Mouse (Mus musculus): ENCODE measurements around the gene Zdhhc3.

Zdhhc3 gene

DNA sequence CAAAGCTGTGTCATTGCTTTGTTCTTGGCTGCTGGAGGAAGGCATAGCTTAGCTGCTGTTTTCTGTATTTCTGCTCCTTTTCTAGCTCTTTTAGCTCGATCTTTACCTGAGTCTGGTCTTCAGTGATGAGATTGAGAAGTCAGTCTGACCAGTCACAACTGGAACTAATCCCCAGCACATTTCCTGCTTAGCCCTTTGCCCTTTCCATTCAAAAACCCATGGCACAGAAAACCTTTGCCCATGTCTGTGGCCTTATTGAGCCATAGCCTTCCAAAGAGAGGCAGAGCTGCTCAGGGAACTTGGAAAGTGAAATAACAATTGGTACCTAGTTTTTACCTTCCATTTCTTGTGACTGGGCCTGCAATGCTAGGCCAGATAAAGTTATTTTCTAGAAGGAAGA, 2.6 kb upstream of the Zdhhc3 start:
- no peak for DNase-seq (ENCODE audit: low spot score)

DNA sequence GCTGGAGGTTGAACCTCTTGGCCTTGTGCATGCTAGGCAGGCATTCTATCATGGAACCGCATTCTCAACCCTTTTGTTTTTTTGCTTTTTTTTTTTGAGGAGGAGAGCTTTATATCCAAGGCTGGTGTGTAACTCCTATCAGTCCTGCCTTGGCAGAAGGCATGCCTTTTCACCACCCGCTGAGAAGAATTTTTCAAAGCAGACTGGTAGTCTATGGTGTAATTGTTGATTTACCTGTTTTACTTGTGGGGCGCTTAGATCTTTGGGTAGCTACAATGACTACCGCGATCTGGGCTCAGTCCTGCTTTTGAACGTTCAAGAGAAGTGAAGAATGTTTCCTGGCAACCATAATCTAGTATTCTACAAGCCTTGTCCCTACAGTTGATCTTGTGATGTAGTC, 926 bp upstream of the Zdhhc3 start:
- no peak for DNase-seq (ENCODE audit: low spot score)

DNA sequence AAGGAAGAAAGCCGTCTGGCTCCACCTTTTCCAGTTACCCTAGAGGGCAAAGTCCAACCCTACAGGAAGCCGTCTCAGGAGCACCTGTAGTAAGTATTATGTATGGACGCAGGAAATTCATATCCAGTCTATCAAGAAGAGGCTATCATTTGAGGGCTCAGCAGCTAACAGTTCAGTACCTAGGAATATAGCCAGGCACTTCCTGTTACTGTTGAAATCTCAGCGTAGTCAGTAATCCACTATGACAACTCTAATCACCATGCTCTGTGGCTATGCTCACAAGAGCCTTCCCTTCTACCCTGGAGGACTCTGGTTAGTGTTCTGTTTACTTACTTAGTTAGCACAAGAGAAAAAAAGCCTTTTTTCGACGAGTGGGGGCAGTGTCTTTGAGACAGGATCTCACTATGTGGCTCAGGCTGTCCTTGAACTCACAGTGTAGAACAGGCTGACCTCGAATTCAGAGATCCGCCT, 1.2 kb downstream of the Zdhhc3 start:
- no peak for DNase-seq (ENCODE audit: low spot score)

DNA sequence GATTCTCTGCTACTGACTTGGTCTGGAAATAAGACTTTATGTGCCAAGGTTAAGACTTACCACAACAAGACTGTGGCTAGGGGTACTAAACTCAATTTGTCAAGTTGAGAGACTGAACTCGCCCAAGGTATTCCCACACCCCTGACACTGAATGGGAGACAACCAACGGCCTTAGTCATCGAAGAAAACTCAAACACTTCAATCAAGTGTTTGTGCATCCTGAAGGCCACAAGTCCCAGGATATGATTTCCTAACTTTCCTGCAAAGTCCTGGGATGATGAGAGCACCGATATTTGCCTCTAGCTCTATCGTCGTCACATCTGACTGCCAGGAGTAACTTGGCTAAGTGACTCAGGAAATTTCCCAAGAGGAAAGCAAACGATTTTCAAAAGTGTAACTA, 3.8 kb downstream of the Zdhhc3 start:
- DNase-seq (ENCODE audit: low spot score), result no peak

DNA sequence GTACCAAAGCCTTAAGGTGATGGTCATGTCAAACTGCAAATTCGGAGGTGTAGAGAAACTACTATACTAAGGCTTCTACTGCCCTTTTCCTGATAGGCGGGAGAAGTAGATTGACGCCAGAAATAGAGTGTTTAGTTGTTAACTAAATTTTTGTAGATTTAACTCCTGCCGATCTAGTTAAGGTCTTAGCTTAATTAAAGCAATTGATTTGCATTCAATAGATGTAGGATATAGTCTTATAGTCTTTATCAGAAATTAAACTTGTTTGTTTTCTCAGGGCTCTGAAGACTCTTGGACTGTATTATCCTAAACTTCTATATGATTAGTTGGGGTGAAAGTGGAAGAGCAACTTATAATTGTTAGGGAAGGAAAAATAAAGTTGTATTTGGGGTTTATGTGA, 5.8 kb downstream of the Zdhhc3 start:
- DNase-seq (ENCODE audit: low spot score), result no peak

DNA sequence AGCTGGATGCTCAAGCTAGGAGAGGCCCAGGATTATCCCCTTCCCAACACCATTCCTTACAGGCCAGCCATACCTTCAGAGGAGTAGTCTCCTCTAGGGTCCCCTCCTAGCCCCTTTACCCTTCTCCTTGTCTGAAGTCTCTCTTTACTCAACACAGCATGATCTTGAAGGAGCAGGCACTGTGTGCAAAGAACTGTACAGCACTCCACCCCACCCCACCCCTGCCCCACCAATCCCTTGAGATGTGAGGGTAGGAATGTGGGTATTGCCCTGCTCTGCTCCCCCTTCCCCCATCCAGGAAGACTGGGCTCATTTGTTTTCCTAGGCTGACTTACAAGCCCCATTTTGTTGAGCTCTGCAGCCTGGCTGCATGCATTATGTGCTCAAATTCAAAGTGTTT, 8.6 kb downstream of the Zdhhc3 start:
- DNase-seq (ENCODE audit: low spot score), result no peak

DNA sequence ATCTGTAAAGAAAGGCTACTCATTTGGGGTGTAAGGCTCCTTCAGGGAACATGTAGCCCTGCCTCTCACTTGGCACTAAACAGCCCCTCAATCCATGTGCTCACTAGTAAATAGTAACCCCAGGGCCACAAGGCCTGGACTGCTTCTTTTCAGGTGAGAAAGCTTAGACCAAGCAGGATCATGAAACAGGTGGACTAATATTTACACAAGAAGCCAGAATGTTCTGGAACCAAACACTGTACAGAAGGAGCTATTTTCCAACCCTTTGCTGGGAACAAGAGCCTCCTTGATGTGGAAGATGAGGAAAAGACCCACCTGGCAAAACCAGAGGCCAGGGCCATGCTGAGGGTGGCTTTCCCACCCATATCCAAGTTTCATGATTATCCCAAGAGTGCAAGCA, 9.6 kb downstream of the Zdhhc3 start:
- DNase-seq (ENCODE audit: low spot score), result no peak

DNA sequence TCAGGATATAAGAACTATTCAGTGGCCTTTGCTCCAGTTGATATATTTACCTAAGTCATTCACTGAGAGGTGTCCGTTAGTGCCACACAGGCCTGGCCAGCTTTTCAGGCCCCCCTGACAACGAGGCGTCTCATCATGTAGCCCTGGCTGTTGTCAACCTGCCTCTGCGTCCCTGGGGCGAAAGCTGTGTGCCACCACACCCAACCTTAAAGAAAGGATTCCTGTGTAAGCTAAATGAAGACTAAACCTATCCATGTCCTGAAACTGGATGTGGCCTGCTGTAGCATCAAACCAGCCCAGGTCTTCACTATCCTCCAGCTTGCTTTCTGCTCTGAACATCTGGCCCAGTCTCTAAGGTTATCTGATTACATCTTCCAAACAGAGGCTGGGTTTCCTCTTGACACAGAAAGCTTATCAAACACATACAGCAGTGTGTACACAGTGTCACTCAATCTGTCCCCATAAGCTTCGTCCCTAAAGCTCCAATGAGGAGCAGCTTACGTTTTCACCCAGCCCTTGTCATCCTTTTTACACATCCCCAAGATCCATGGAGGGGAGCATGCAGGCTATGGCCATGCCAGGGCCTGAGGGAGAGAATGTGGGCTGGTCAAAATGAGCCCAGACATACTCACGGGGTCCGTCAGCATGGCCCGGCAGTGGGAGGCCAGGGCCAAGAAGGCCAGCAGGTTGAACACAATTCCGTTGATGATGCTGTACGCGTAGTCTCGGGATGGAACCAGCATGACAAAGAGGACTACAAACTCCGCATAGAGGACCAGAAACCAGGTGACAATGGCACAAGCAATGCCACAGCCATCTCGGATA, 13.2 kb downstream of the Zdhhc3 start:
- no peak for DNase-seq (ENCODE audit: low spot score)

DNA sequence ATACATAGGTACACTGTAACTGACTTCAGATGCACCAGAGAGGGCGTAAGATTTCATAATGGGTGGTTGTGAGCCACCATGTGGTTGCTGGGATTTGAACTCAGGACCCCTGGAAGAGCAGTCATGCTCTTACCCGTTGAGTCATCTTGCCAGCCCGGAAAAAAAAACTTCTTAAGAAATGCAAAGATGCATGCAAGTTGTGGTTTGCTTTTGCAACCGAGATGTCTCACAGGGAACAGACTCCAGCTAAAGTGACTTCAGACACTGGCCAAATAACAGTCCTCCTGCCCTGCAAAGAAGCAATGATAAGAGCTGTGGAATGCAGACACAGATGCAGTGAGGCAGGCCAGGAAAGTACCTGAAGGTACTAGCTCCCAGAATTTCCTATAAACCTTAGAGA, 22.2 kb downstream of the Zdhhc3 start:
- DNase-seq (ENCODE audit: low spot score), result no peak

DNA sequence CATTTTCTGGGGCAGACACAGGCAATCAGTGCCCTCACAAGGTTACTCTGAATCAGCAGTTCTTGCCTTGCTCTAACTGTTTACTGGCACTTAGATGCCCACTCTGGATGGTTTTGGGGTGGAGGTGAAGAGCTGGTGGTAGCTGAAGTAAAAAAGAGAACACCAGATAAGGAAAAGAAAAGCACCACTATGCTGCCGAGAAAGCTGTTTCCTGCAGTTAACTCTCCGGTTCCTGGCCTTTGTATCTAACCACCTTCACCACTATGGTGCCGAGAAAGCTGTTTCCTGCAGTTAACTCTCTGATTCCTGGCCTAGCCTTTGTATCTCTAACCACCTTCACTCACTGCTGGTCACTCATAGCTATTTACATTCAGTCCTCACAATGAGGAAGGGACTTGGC, 25.4 kb downstream of the Zdhhc3 start:
- no peak for DNase-seq (ENCODE audit: low spot score)

DNA sequence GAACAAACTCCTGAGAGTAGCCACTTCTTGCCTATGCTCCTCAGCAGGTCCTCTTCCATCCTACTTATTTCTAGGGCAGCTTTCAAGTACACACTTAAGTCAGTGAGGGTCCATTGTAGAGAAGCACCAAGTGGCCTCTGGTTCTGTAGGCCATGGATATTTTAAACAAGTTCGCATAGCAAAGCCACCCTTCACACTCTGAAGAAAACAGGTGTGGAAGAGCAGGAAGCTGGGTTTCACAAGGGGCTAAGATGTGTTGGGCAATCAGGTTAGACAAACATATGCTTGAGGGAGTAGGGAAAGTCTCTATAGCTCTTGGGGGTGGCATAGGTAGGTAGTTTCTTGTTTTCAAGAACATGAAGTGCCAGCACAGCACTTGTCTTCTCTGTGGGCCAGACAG, 27.6 kb downstream of the Zdhhc3 start:
- DNase-seq (ENCODE audit: low spot score), result no peak

DNA sequence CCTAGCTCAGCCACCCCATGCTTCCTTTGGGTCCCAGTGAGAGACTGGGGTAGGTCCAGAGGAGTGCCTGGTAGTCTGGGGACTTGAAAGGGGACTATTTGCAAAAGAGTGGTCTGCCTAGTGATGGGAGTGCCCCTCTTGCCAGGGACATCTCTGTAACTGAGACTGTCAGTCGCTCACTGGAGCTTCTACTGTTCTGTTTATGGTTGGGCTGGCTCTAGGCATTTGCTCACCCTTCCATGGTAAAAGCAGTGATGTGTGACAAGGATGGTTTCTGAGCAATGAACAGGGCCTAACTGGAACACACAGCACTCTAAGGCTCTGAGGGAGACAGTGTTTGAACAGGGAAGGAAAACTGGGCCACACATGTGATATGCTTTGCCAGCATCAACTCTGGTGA, 32.2 kb downstream of the Zdhhc3 start:
- DNase-seq (ENCODE audit: low spot score), result no peak

DNA sequence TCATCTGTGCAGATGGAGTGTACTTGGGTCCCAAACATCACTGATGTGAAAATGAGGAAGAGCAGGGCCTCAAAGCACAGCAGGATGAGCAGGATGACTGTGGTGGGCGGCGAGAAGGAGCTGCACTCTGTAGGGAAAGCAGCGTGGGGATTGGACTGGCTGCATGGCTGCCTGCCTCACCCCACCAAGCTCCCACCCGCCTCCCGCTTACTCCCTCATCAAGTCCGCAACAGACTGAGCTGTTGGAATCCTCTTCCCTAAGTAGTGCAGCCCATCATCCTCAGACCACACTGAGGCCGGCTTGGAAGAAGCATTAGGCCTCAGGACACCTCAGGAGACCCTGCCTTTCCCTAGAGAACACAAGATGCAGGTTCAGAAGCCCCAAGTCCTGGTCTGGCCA, 32.6 kb downstream of the Zdhhc3 start:
- no peak for DNase-seq (ENCODE audit: low spot score)

DNA sequence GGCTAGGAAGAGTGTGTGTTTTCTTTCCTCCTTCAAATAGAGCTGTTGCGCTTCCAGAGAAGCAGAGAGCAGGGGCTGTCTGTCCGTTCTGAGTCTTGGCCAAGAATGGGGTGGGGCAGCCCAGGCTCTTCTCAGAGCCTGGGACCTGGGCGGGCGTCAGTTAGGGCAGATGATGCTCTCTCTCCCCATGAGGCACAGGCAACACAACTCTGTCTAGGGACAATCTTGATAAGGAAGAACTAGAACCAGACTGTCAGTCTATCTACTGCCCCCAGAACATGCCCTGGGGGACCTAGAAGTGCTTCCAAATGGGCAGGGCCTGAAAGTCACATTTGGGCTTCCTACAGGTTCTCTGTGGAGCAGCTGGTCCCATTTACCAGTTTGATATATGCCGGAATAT, 33.9 kb downstream of the Zdhhc3 start:
- no peak for DNase-seq (ENCODE audit: low spot score)

DNA sequence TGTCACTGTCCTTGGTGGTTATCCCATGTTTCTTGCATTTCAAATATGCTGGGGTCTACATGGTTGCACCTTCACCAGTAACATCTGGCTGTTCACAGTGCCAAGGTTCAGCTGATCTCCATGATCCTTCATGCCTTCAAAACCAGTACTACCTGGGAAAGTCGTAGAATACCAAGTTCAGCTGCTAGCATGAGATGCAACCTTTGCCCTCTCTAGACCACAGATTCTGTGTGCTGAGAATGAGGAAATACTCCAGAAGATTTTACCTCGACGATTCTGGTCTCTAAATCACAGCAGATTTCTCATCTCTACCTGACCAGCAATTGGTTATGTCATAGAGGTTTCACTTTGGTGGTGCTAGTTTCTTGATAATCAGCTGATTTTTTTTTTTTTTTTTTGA, 52.8 kb downstream of the Zdhhc3 start:
- DNase-seq (ENCODE audit: low spot score), result no peak

DNA sequence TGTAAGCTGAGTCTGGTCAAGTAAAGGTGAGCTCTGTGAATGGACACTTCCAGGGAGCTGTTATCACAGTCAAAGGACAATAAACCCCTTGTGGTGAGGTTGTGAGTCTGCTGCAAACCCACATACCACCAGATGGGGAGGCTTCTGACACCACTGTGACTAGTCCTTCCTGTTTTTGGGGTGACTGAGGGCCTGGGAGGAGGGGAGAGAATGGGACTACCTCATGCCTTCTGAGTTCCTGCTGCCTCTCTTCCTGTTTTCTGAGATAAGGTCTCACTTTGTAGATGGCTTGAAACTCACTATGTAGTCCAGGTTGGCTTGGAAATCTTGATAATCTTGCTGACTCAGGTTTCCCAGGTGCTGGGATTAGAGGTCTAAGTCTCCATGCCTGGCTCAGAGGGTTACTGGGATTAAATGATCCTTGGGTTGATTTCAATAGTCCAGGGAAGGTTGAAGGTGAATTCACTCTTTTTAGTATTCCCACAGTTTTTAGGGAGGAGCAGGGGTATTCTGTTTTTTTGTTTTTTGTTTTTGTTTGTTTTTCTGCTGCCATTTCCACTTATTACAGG, 54.2 kb downstream of the Zdhhc3 start:
- no peak for DNase-seq (ENCODE audit: low spot score)

DNA sequence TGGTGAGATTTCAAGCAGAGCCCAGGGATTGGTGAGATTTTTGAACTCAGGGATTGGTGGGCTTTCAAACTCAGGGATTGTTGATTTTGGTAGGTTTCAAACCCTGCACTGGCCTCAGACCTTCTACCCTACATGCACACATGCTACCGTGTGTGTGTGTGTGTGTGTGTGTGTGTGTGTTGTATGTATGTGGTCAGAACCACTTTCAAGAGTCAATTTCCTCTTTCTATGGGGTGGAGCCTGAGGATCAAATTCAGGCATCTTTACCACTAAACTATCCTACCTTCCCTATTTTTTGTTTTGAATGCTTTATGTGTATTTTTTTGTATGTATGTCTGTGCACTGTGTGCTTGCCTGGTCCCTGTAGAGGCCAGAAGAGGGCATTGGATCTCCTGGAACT, 65.3 kb downstream of the Zdhhc3 start:
- DNase-seq (ENCODE audit: low spot score), result no peak

DNA sequence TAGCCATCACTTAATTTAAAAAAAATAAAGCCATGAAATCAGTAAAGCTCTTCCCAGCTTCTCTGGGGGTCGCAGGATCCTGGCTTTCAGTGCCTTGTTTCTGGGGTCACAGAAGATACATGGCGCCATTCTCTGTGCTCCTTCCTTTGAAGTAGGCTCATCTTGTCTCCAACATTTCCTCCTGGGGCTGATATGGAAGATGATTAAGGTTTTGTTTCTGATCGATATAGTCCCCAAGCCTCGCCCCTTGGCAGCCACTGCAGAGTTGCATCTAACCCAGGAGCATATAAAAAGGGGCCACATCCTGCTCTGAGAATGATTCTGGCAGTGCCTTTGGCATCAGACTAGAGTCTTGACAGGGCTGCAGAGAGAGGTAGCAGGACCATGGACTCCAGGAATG, 78.6 kb downstream of the Zdhhc3 start, which contains the start of gene Tgm4:
Gene Tgm4 (plus strand): TSS at position 301 of the 400 bp plus-strand sequence.
- DNase-seq (ENCODE audit: low spot score), result no peak

DNA sequence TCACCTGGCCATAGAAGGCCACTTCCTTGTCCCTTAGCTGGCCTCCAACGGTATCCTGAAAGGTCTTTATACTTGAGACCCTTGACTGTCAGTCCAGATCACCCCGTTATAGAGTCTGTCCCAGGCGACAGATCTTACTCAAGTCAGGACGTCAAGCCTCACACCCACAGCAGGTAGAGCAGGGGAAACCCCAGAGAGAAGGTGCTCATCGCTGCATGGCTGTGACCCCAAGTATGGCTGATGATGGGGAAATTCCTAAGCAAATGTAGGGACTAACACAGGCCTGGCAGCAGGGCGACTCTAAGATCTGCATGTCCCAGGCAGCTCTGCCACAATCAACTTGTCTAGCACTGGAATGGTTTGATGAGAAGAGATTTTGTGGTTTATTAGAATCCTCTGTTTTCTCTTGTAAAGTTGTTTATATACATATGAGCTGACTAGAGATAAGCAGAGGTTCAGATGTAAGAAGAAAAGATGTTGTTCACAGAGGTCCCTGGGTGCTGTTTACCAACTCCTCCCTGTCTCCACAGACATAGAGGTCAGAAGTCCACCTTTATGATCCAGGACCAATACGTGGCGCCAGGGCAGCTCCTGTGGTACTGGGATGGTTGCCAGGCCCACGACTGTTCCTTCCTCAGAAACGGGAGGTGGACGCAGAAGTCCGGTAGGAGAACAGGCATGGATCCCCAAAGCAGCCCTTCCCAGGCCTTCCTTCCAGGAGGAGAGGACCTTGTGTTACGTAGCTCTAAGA, 81.3 kb downstream of the Zdhhc3 start:
- DNase-seq (ENCODE audit: low spot score), result no peak

DNA sequence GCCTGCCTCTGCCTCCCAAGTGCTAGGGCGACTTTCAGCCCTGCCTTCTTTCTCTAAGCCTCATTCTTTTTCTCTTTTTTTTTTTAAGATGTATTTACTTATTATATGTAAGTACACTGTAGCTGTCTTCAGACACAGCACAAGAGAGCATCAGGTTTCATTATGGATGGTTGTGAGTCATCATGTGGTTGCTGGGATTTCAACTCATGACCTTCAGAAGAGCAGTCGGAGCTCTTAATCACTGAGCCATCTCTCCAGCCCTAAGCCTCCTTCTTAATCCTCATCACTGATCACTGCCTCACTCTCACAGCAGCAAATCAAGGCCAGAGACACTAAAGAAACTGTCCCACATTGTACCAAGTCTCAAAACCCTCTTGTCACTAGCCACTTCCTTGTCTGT, 88.8 kb downstream of the Zdhhc3 start:
- DNase-seq (ENCODE audit: low spot score), result no peak

DNA sequence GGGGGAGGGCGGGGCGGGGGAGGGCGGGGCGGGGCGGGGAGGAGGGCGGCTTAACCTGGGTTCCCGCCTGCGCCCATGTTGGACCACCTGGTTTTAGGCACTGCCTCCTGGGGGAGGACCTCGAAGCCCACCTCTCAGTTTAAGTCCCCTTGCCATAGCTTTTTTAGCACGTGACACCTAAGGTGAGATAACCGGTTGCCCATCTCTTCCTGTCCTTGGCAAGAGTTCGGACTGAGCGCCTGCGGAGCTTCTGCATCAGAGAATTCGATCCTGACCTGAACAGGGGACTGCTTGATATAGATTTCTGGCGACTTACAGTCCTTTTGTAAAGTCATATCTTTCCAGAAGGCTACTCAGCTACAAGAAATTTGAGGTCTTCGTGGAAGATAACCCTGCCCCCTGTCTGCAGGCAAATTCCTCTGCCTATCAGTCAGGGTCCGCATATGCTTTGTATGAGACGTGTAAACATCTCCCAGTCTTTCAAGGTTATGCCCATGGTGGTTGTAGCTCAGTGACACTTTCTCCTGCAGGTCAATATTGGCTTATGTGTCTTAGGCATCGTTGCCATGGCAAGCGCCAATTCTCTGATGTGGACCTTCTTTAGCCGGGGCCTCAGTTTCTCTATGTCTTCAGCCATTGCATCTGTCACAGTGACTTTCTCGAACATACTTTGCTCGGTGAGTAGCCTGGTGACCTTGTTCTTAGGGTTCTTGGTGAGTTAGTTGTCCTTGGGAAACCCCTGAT, 91.2 kb downstream of the Zdhhc3 start:
- no peak for DNase-seq (ENCODE audit: low spot score)

DNA sequence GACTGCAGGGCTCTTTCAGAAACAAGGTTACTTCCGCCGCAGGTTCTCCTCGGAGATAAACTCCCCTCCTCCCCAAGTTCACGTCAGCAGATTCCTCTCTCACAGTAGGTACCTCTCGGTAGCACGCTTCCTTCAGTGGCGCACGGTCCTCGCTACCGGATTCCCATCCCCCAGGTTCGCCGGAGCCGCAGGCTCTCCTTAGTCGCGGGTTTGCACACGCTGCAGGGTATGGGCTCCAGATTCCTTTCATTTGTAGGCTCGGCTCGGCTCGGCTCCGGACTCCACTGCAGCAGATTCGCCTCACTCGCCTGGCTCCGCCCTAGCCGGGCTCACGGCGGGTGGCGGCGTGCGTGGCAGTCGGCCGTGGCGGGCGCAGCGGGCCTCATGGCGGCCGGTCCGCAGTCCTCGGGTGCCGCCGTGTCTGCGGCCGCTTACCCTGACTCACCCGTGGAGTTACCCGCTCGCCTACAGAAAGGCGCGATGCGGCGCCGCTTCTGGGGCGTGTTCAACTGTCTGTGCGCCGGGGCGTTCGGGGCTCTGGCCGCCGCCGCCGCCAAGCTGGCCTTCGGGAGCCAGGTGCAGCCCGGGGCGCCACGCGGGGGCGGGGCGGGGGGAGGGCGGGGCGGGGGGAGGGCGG, 91.9 kb downstream of the Zdhhc3 start, which contains the start of gene Tmem42:
Gene Tmem42 (plus strand): TSS at position 332 of the 637 bp plus-strand sequence.
- DNase-seq (ENCODE audit: low spot score), result peak; percentile 74
